Mouse (Mus musculus) embryonic facial prominence, embryonic 10.5 days (tissue): ENCODE results near the gene Grik4. TPM values are rescaled to one million over a fixed set of nuclear protein-coding genes. Genes with fewer than 3 reads are reported as not detected.

ENCODE experiments used
- DNase-seq: peaks from one replicate; pipeline ENCODE4 v3.0.0-alpha.2; 2017; ENCODE audit warnings: low spot score
- H3K27ac ChIP-seq: fragments of 300-500 bp; sonication (generic); replicated peaks from 2 replicates; pipeline ENCODE4 v1.5.1; 2016; ENCODE audit warnings: mild to moderate bottlenecking
- H3K27me3 ChIP-seq: fragments of 300-500 bp; sonication (generic); replicated peaks from 2 replicates; pipeline ENCODE4 v1.6.1; 2016; ENCODE audit warnings: low read depth, mild to moderate bottlenecking; ENCODE audit not compliant: poor library complexity, severe bottlenecking
- H3K36me3 ChIP-seq: fragments of 300-500 bp; sonication (generic); replicated peaks from 2 replicates; pipeline ENCODE4 v1.6.1; 2016; ENCODE audit warnings: mild to moderate bottlenecking, moderate library complexity
- H3K4me1 ChIP-seq: fragments of 300-500 bp; sonication (generic); 2 replicates; pipeline ENCODE4 v1.6.1; 2016
- H3K4me3 ChIP-seq: fragments of 300-500 bp; sonication (generic); 2 replicates; pipeline ENCODE4 v1.5.1; 2016; ENCODE audit warnings: mild to moderate bottlenecking, moderate library complexity
- H3K9me3 ChIP-seq: fragments of 300-500 bp; sonication (generic); 2 replicates; pipeline ENCODE4 v1.6.1; 2016; ENCODE audit warnings: mild to moderate bottlenecking
- WGBS: fragments of 180-500 bp; shearing (Covaris S2); methylation state at CpG from one replicate; pipeline ENCODE4 v1.1.7; 2016; 5-methylcytosine and 5-hydroxymethylcytosine counted together
- polyA plus RNA-seq: library from polyadenylated mRNA; unstranded; fragments of >200 nt; fragmentation: Nextera tagmentation; extraction: Ambion mirVana; gene quantifications from 2 replicates; pipeline ENCODE4 v1.2.1, GENCODE M21; 2016

Gene Grik4
- polyA plus RNA-seq, 1 experiment from 2014 or later, result 0.96 TPM

DNA sequence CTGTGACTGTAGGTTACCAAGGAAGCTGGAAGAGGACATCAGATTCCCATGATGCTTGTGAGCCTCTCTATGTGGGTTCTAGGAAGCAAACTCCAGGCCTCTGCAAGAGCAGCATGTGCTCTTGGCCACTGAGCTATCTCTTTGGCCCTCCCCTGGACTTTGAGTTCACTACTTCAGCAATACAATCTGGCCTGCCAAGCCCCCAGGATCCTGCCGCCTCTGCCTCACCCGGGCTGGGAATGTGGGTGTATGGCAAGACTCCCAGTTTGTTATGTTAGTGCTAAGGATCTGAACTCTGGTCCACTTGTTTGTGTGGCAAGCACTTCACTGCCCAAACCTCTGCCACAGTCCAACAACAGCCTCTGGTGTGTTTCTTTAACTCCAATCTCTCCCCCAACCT, 193.1 kb downstream of the Grik4 start:
- Histone ChIP-seq H3K27me3 (peaks cover 8% of the 10 kb centered on the region; the same call in 1 of the 2 replicates), H3K36me3 (no peaks in the 10 kb centered on the region), H3K4me3 (no peak overlapping the region), H3K27ac (no peak overlapping the region), H3K4me1 (peaks cover 8% of the 10 kb centered on the region), H3K9me3 (no peaks in the 10 kb centered on the region)
- WGBS, result 90% methylated on average over 2 of the region's 2 CpGs
- DNase-seq, result no peak

DNA sequence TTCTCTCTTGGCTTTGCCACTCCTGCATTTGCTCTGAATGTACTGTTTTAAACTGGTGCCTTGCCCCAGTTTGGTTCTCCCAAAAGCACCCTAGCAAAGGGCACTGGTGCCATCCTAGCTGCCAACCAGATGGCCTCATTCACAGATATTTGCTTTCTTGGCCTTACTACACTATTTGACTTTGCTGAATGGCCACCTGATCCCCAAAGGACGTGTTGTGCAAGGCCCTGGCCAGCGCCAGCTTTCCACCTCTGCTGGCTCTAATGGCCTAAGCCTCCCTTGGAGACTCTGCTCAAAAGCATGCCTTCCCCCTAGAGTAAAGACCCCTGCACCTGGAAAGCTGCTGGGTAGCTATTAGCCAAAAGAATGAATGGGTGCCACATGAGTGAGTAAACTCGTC, 194.1 kb downstream of the Grik4 start:
- WGBS, result 65% methylated on average over 3 of the region's 3 CpGs
- H3K4me3 ChIP-seq, result no peak overlapping the region
- peaks cover 8% of the 10 kb centered on the region for H3K4me1 ChIP-seq

DNA sequence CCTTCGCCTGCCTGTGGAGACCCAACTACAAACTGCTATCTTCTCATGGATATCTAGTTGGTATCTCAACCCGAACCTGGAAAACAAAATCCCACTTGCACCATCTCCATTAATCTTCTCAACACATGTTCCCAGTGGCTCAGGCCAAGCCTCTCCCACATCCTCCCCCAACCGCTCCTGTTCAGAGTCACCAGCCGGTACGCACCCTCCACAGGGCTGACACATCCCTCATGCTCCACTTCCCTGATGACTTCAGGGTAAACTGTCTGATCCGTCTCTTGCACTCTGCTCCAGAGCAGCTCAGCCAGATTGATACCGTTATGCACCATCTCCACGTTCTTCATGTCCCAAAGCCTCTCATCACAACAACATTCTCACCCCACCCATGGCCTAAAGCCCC, 198.3 kb downstream of the Grik4 start:
- WGBS, result 86% methylated on average over 8 of the region's 8 CpGs
- H3K27ac ChIP-seq, result no peak overlapping the region
- DNase-seq, result no peak
- no peaks in the 10 kb centered on the region for H3K36me3 ChIP-seq
- H3K9me3 ChIP-seq, result no peaks in the 10 kb centered on the region
- no peaks in the 10 kb centered on the region for H3K27me3 ChIP-seq
- H3K4me3 ChIP-seq, result no peak overlapping the region
- no peaks in the 10 kb centered on the region for H3K4me1 ChIP-seq

More for the DNA sequence above, 194.1 kb downstream of the Grik4 start:
- no peaks in the 10 kb centered on the region for H3K9me3 ChIP-seq
- no peak overlapping the region for H3K27ac ChIP-seq
- DNase-seq, result no peak
- peaks cover 4% of the 10 kb centered on the region; the same call in 1 of the 2 replicates for H3K27me3 ChIP-seq
- H3K36me3 ChIP-seq, result no peaks in the 10 kb centered on the region

DNA sequence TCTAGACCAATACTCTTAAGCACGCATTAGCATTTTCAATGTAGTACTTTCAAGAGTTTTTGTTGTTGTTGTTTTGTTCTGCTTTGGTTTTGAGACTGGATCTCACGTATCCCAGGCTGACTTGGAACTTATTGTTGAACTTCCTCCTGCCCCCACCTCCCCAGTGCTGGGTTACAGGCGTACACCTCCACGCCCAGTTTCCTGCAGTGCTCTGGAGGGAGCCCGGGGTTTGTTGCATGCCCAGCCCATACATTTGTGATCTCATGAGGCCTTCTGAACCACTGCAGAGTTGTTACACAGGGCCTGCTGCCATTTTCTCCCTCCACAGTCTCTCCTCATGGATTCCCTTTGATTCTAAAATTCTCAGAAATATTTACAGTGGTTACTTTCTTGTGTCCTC, 201.9 kb downstream of the Grik4 start:
- Histone ChIP-seq H3K4me3 (no peak overlapping the region), H3K27ac (no peak overlapping the region), H3K4me1 (0 out of 2 replicates have a peak, but pooled peaks cover under 1% of the 10 kb centered on the region), H3K27me3 (peaks cover 5% of the 10 kb centered on the region; the same call in 1 of the 2 replicates), H3K9me3 (no peaks in the 10 kb centered on the region), H3K36me3 (no peaks in the 10 kb centered on the region)
- DNase-seq, result no peak
- 74% methylated on average over 5 of the region's 5 CpGs for WGBS

DNA sequence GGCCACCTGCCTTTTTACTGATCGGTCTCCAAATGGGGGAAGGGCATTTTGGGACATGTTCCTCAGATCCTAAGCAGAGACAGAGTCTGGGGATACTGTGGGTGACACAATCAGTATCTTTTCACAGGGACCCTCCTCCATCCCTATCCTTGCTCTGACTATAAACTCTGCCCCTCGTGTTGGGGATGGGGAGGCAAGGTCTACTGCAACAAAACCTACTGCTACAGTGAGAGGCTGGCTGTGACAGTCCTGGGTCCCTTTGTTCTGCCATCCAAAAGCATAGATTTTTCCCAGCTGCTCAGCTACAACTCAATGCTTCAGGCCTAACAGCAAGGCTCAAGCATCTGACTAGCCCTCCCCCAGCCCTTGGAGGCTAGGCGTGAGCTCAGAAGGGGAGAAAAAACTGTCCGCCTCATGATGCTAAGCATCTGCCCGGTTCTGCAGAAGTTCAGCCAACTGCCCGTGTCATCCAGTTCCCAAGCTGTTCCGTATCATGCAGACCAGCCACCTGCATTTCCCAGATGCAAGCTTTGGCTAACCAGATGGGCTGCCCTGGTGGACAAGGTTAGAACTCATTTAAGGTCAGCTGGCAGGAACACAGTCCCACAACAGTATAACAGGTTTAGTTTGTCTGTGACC, 207.5 kb downstream of the Grik4 start:
- Histone ChIP-seq H3K36me3 (no peaks in the 10 kb centered on the region), H3K4me3 (no peak overlapping the region), H3K27me3 (peaks cover 5% of the 10 kb centered on the region; the same call in 1 of the 2 replicates), H3K9me3 (no peaks in the 10 kb centered on the region), H3K4me1 (peaks cover 25% of the 10 kb centered on the region), H3K27ac (no peak overlapping the region)
- 70% methylated on average over 7 of the region's 7 CpGs for WGBS
- no peak for DNase-seq

DNA sequence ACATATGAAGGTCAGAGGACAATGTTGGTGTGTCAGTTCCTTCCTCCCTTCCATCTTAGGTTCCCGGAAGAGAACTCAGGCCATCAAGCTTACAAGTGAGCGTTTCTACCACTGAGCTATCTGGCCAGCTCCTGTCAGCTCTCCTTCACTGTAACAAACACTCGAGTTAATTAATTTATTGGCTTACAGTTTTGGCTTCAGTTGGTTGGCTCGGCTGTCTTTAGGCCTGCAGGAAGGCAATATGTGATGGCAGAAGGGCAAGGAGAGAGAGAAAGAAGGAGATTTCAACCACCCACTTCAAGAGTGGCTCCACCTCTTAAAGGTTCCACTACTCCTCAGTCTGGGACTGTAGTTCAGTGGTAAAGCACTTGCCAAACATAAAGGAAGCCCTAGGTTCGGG, 209.2 kb downstream of the Grik4 start:
- 83% methylated on average over 5 of the region's 5 CpGs for WGBS
- H3K9me3 ChIP-seq, result no peaks in the 10 kb centered on the region
- no peaks in the 10 kb centered on the region for H3K36me3 ChIP-seq
- peaks cover 5% of the 10 kb centered on the region; the same call in 1 of the 2 replicates for H3K27me3 ChIP-seq
- H3K27ac ChIP-seq, result no peak overlapping the region
- peaks cover 42% of the 10 kb centered on the region for H3K4me1 ChIP-seq
- no peak for DNase-seq
- no peak overlapping the region for H3K4me3 ChIP-seq

DNA sequence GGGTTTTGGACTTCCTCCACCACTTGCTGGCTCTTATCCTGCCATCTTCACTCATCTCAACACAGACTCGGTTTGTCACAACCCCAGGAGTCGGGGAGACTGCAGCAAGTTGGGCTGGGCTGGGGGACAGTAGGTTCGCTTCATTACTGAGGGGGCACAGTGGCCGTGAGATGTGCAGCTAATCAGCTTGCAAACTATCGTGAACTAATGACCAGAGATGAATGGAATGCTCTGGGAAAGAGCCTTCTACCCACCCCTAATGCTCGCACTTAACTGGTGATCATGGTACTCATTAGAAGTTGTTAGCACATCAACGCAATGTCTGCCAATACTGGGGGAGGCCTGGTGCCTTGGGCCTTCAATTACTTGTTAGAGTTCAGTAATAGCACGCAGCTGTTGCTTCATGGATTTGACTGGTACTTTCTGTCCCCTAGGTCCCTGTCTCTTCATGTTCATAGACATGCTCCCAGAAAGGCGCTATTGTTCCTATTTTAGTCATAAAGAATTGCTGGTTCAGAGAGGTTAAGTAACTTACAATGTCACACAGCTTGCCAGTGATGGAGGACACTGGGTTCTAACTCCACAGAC, 211.5 kb downstream of the Grik4 start:
- WGBS, result 77% methylated on average over 9 of the region's 9 CpGs
- H3K27ac ChIP-seq, result no peak overlapping the region
- no peaks in the 10 kb centered on the region; the same call in 1 of the 2 replicates for H3K27me3 ChIP-seq
- H3K4me1 ChIP-seq, result peaks cover 50% of the 10 kb centered on the region
- H3K4me3 ChIP-seq, result no peak overlapping the region
- H3K36me3 ChIP-seq, result no peaks in the 10 kb centered on the region
- H3K9me3 ChIP-seq, result no peaks in the 10 kb centered on the region
- no peak for DNase-seq

DNA sequence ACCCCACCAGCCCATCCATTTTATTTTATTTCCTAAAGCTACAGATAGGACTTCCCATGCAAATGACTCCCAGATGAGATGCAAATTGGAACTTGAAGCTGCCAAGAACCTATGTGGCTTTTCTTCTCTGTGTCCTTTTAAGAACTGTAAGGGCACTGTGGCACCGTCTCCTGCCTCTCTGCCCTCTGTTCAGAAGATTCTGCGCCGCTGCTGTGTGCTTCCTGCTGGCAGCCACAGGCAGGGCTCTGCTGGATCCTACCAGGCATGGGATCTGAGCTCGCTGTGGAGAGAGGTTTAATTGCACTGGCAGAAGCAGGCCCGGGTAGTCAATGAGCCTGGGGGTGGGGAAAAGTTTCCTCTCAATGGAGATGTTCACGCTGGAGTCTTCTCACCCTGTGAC, 215.8 kb downstream of the Grik4 start:
- no peak overlapping the region for H3K27ac ChIP-seq
- 47% methylated on average over 6 of the region's 6 CpGs for WGBS
- no peak overlapping the region for H3K4me3 ChIP-seq
- no peaks in the 10 kb centered on the region; the same call in 1 of the 2 replicates for H3K27me3 ChIP-seq
- H3K4me1 ChIP-seq, result peaks cover 50% of the 10 kb centered on the region
- H3K9me3 ChIP-seq, result no peaks in the 10 kb centered on the region
- no peaks in the 10 kb centered on the region for H3K36me3 ChIP-seq
- no peak for DNase-seq

DNA sequence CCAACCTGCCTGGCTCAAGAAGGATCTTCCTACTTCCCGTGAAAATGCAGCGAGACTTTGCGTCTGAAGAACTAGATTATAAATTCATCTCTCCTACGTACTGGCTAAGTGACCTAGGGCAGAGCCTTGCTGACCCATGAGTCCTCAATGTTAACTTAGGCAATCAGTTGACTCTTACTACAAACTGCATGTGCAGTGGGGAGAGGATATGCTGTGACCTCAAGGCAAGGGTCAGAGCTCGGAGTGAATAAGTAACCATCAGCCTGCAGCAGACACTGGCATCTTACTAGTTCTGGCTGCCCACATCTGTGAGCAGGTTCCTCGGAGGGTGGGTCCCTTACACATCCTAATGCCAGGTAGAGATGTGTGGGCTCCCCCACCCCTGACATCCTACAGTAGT, 216.6 kb downstream of the Grik4 start:
- WGBS, result 76% methylated on average over 6 of the region's 6 CpGs
- no peaks in the 10 kb centered on the region; the same call in 1 of the 2 replicates for H3K27me3 ChIP-seq
- no peak overlapping the region for H3K27ac ChIP-seq
- no peaks in the 10 kb centered on the region for H3K9me3 ChIP-seq
- peaks cover 53% of the 10 kb centered on the region for H3K4me1 ChIP-seq
- no peaks in the 10 kb centered on the region for H3K36me3 ChIP-seq
- no peak for DNase-seq
- no peak overlapping the region for H3K4me3 ChIP-seq

DNA sequence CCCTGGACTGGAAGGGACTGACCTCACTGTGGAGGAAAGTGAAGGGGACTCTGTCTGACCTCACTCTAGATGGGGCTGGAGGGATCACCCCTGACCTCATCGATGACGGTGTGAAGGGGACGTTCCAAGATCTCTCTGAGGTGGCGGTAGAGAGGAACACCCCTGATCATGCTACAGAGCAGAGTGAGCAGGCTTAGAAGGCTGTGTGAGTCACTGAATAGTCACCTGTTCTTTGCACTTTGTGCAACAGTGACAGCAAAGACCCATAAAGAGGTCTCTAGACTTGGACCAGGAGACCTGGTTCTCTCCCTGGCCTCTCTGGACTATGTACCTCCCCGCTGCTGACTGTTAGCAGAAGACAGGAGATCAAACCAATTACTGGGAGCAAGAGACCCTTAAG, 217.1 kb downstream of the Grik4 start:
- H3K27me3 ChIP-seq, result no peaks in the 10 kb centered on the region; the same call in 1 of the 2 replicates
- WGBS, result 87% methylated on average over 5 of the region's 5 CpGs
- no peak for DNase-seq

DNA sequence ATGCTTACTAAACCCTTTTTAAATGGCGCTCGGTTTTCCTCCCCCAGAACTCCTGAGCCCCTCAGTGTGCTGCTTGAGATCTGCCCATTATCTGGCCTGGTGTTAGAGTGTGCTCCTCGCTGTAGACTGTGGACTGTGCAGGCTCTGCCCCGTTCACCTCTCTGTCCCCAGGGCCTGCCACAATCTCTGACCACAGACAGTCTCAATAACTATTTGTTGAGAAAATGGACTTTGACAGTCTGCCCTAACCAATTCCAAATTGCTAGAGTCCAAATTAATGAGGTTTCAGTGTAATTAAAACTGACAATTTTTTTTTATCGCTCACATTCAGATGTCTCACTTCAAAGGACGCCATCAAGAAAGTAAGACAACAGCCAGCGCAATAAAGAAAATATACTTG, 220.2 kb downstream of the Grik4 start:
- WGBS, result 48% methylated on average over 7 of the region's 7 CpGs
- H3K4me3 ChIP-seq, result no peak overlapping the region

More for the DNA sequence above, 217.1 kb downstream of the Grik4 start:
- no peaks in the 10 kb centered on the region for H3K36me3 ChIP-seq
- H3K9me3 ChIP-seq, result no peaks in the 10 kb centered on the region
- H3K4me1 ChIP-seq, result peaks cover 57% of the 10 kb centered on the region
- no peak overlapping the region for H3K27ac ChIP-seq
- H3K4me3 ChIP-seq, result no peak overlapping the region

DNA sequence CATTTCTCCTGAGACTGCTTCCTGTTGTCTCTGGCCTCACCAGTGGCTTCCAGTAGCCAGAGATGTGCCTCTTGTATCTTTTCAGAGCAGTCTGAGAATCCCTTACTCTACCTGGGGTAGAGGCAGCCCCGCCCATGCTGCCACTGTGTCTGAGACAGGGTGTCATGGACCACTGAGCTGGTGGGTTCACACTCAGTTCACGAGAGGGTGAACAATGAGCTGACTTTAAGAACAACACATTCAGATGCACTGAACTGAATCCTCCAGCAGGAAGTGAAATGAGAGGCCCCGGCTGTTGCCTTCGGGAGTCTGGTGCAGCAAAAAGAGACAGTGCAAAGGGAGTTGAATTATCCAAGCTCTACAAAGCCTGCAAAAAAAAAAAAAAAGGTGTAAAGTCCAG, 221.8 kb downstream of the Grik4 start:
- no peak overlapping the region for H3K4me3 ChIP-seq
- no peaks in the 10 kb centered on the region for H3K36me3 ChIP-seq
- 26% methylated on average over 4 of the region's 4 CpGs for WGBS
- H3K27ac ChIP-seq, result no peak overlapping the region
- no peaks in the 10 kb centered on the region for H3K9me3 ChIP-seq
- peaks cover 36% of the 10 kb centered on the region for H3K4me1 ChIP-seq
- DNase-seq, result peak; percentile 17
- no peaks in the 10 kb centered on the region; the same call in 1 of the 2 replicates for H3K27me3 ChIP-seq

More for the DNA sequence above, 220.2 kb downstream of the Grik4 start:
- Histone ChIP-seq H3K9me3 (no peaks in the 10 kb centered on the region), H3K36me3 (no peaks in the 10 kb centered on the region), H3K27me3 (no peaks in the 10 kb centered on the region; the same call in 1 of the 2 replicates), H3K4me1 (peaks cover 43% of the 10 kb centered on the region), H3K27ac (no peak overlapping the region)
- no peak for DNase-seq

DNA sequence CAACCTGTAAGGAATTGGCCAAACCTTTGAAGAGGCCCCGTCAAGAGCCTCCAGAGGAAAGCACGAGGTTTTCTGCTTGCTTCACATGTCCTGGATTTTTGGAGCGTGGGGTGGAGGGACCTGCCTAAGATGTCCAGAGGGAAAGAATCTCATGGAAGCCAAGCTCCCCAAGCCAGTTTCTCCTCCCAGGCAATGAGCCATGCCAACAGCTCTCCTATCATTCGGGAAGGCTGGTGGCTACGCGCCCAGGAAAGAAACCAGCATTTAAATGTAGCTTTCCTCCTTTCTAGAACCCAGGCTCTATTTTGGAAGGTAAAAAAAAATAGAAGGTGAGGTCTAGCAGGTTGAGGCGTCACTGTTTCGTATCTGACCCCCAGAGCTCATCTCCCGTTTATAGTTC, 222.6 kb downstream of the Grik4 start:
- no peak for DNase-seq
- Histone ChIP-seq H3K4me1 (peaks cover 28% of the 10 kb centered on the region), H3K27ac (no peak overlapping the region), H3K9me3 (no peaks in the 10 kb centered on the region), H3K27me3 (no peaks in the 10 kb centered on the region; the same call in 1 of the 2 replicates), H3K4me3 (no peak overlapping the region), H3K36me3 (no peaks in the 10 kb centered on the region)
- WGBS, result 89% methylated on average over 9 of the region's 9 CpGs
